Mouse (Mus musculus) heart, embryonic 12.5 days (tissue): ENCODE data around the gene Hhat. TPM values are rescaled to one million over a fixed set of nuclear protein-coding genes. Genes with fewer than 3 reads are reported as not detected.

Experiments used
- ATAC-seq: fragments of 200-750 bp; cut with Nextera tagmentation; 2 replicates; pipeline ENCODE4 v1.8.0; 2017; ENCODE audit warnings: moderate TSS enrichment, moderate library complexity; ENCODE audit not compliant: insufficient number of reproducible peaks, low FRiP score
- H3K27ac ChIP-seq: fragments of 300-500 bp; sonication (generic); 2 replicates; pipeline ENCODE4 v1.5.1; 2016; ENCODE audit warnings: mild to moderate bottlenecking, moderate library complexity; ENCODE audit not compliant: poor library complexity, severe bottlenecking
- H3K27me3 ChIP-seq: fragments of 300-500 bp; sonication (generic); replicated peaks from 2 replicates; pipeline ENCODE4 v1.6.1; 2016; ENCODE audit warnings: mild to moderate bottlenecking, moderate library complexity
- H3K36me3 ChIP-seq: fragments of 300-500 bp; sonication (generic); 2 replicates; pipeline ENCODE4 v1.6.1; 2016; ENCODE audit warnings: mild to moderate bottlenecking, moderate library complexity
- H3K4me1 ChIP-seq: fragments of 300-500 bp; sonication (generic); replicated peaks from 2 replicates; pipeline ENCODE4 v1.6.1; 2016; ENCODE audit warnings: mild to moderate bottlenecking
- H3K4me2 ChIP-seq: fragments of 300-500 bp; sonication (generic); 2 replicates; pipeline ENCODE4 v1.6.1; 2016; ENCODE audit warnings: mild to moderate bottlenecking, moderate library complexity
- H3K4me3 ChIP-seq: fragments of 300-500 bp; sonication (generic); 2 replicates; pipeline ENCODE4 v1.5.1; 2016; ENCODE audit warnings: mild to moderate bottlenecking
- H3K9ac ChIP-seq: fragments of 300-500 bp; sonication (generic); 2 replicates; pipeline ENCODE4 v1.6.1; 2016; ENCODE audit warnings: mild to moderate bottlenecking, moderate library complexity
- H3K9me3 ChIP-seq: fragments of 300-500 bp; sonication (generic); replicated peaks from 2 replicates; pipeline ENCODE4 v1.6.1; 2016; ENCODE audit warnings: mild to moderate bottlenecking, moderate library complexity
- WGBS: fragments of 180-500 bp; shearing (Covaris S2); methylation state at CpG from one replicate; pipeline ENCODE4 v1.1.7; 2016; 5-methylcytosine and 5-hydroxymethylcytosine counted together
- polyA plus RNA-seq: library from polyadenylated mRNA; unstranded; fragments of >200 nt; fragmentation: Nextera tagmentation; extraction: Ambion mirVana; gene quantifications from 2 replicates; pipeline ENCODE4 v1.2.1, GENCODE M21; 2016

The Hhat gene
- polyA plus RNA-seq, 1 experiment from 2014 or later: 6.7 TPM

- H3K4me1 ChIP-seq: peaks cover 42% of the 10 kb centered on the region
- ATAC-seq: no peak
Observed at GRCm38 (mm10) chr1:192798212-192799164, 27.5 kb upstream of the Hhat start.

GRCm38 (mm10) chr1:192797011-192797274, 25.9 kb upstream of the Hhat start:
- Histone ChIP-seq H3K4me2 (peak overlapping the region; percentile 60), H3K9ac (0 out of 2 replicates have a peak overlapping the region, but pooled peaks have one; percentile 44), H3K4me3 (no peak overlapping the region), H3K27me3 (no peaks in the 10 kb centered on the region), H3K36me3 (no peaks in the 10 kb centered on the region), H3K4me1 (peaks cover 45% of the 10 kb centered on the region), H3K9me3 (no peaks in the 10 kb centered on the region; the same call in 1 of the 2 replicates), H3K27ac (peak overlapping the region; percentile 81)
- ATAC-seq: no peak
- 44% methylated on average over 3 of the region's 3 CpGs for WGBS

More at GRCm38 (mm10) chr1:192798212-192799164, 27.5 kb upstream of the Hhat start:
- 71% methylated on average over 16 of the region's 16 CpGs for WGBS
- no peak overlapping the region for H3K9ac ChIP-seq
- H3K4me3 ChIP-seq: no peak overlapping the region
- H3K27ac ChIP-seq: 0 out of 2 replicates have a peak overlapping the region, but pooled peaks have one; percentile 29
- H3K9me3 ChIP-seq: no peaks in the 10 kb centered on the region; the same call in 1 of the 2 replicates
- no peaks in the 10 kb centered on the region for H3K27me3 ChIP-seq
- no peaks in the 10 kb centered on the region for H3K36me3 ChIP-seq
- H3K4me2 ChIP-seq: no peak overlapping the region

GRCm38 (mm10) chr1:192796201-192797010, 25.4 kb upstream of the Hhat start:
- H3K9me3 ChIP-seq: no peaks in the 10 kb centered on the region; the same call in 1 of the 2 replicates
- no peaks in the 10 kb centered on the region for H3K36me3 ChIP-seq
- peak overlapping the region; percentile 13; the same call in 1 of the 2 replicates for H3K4me3 ChIP-seq
- ATAC-seq: peak; percentile 51
- H3K4me2 ChIP-seq: peak overlapping the region; percentile 60
- peak overlapping the region; percentile 81 for H3K27ac ChIP-seq
- no peaks in the 10 kb centered on the region for H3K27me3 ChIP-seq
- peaks cover 50% of the 10 kb centered on the region for H3K4me1 ChIP-seq
- 6% methylated on average over 12 of the region's 21 CpGs for WGBS
- peak overlapping the region; percentile 44; the same call in 1 of the 2 replicates for H3K9ac ChIP-seq

- Histone ChIP-seq H3K27me3 (no peaks in the 10 kb centered on the region), H3K4me2 (no peak overlapping the region), H3K27ac (no peak overlapping the region), H3K36me3 (no peaks in the 10 kb centered on the region), H3K4me3 (no peak overlapping the region), H3K9me3 (no peaks in the 10 kb centered on the region; the same call in 1 of the 2 replicates), H3K4me1 (peaks cover 48% of the 10 kb centered on the region), H3K9ac (no peak overlapping the region)
- WGBS: 59% methylated on average over 9 of the region's 9 CpGs
- peak; percentile 26; the same call in 1 of the 2 replicates for ATAC-seq
Observed at GRCm38 (mm10) chr1:192794957-192795745, 24.1 kb upstream of the Hhat start.

- Histone ChIP-seq H3K4me1 (peaks cover 38% of the 10 kb centered on the region), H3K36me3 (no peaks in the 10 kb centered on the region), H3K27ac (peak overlapping the region; percentile 3; the same call in 1 of the 2 replicates), H3K4me2 (peak overlapping the region; percentile 15; the same call in 1 of the 2 replicates), H3K9ac (no peak overlapping the region), H3K9me3 (no peaks in the 10 kb centered on the region; the same call in 1 of the 2 replicates), H3K4me3 (no peak overlapping the region), H3K27me3 (no peaks in the 10 kb centered on the region)
- no peak for ATAC-seq
- WGBS: 7% methylated on average over 7 of the region's 7 CpGs
Observed at GRCm38 (mm10) chr1:192791897-192792361, 20.9 kb upstream of the Hhat start.

- Histone ChIP-seq H3K36me3 (no peaks in the 10 kb centered on the region), H3K4me2 (no peak overlapping the region), H3K9ac (no peak overlapping the region), H3K4me1 (peaks cover 33% of the 10 kb centered on the region), H3K27ac (no peak overlapping the region), H3K9me3 (no peaks in the 10 kb centered on the region; the same call in 1 of the 2 replicates), H3K4me3 (no peak overlapping the region), H3K27me3 (no peaks in the 10 kb centered on the region)
- 81% methylated on average over 4 of the region's 4 CpGs for WGBS
- ATAC-seq: no peak
Observed at GRCm38 (mm10) chr1:192790442-192790841, 19.4 kb upstream of the Hhat start.

- Histone ChIP-seq H3K27ac (no peak overlapping the region), H3K36me3 (no peaks in the 10 kb centered on the region), H3K9ac (no peak overlapping the region), H3K27me3 (no peaks in the 10 kb centered on the region), H3K9me3 (no peaks in the 10 kb centered on the region), H3K4me3 (no peak overlapping the region), H3K4me2 (no peak overlapping the region), H3K4me1 (peaks cover 39% of the 10 kb centered on the region)
- no peak for ATAC-seq
- 72% methylated on average over 11 of the region's 11 CpGs for WGBS
Observed at GRCm38 (mm10) chr1:192789828-192790227, 18.8 kb upstream of the Hhat start.

GRCm38 (mm10) chr1:192789111-192789522, 18.1 kb upstream of the Hhat start:
- Histone ChIP-seq H3K4me1 (peaks cover 40% of the 10 kb centered on the region), H3K9ac (no peak overlapping the region), H3K36me3 (no peaks in the 10 kb centered on the region), H3K4me2 (no peak overlapping the region), H3K27me3 (no peaks in the 10 kb centered on the region), H3K27ac (0 out of 2 replicates have a peak overlapping the region, but pooled peaks have one; percentile 24), H3K9me3 (no peaks in the 10 kb centered on the region), H3K4me3 (no peak overlapping the region)
- WGBS: 50% methylated on average over 10 of the region's 10 CpGs
- peak; percentile 36; the same call in 1 of the 2 replicates for ATAC-seq

- no peak for ATAC-seq
- Histone ChIP-seq H3K9ac (peak overlapping the region; percentile 46; the same call in 1 of the 2 replicates), H3K9me3 (no peaks in the 10 kb centered on the region), H3K4me2 (no peak overlapping the region), H3K36me3 (no peaks in the 10 kb centered on the region), H3K4me3 (no peak overlapping the region), H3K27me3 (no peaks in the 10 kb centered on the region), H3K27ac (peak overlapping the region; percentile 76), H3K4me1 (peaks cover 30% of the 10 kb centered on the region)
- WGBS: 70% methylated on average over 1 of the region's 1 CpGs
Observed at GRCm38 (mm10) chr1:192786194-192786593, 15.2 kb upstream of the Hhat start.
